Mouse (Mus musculus): ENCODE measurements around the gene Snf8. TPM values are rescaled to one million over a fixed set of nuclear protein-coding genes. Genes with fewer than 3 reads are reported as not detected.

Snf8 gene
- polyA plus RNA-seq, 1 experiment = 68.4 TPM

- TF ChIP-seq CTCF (IDR thresholded peaks at IDR 0.05; ENCODE audit: borderline replicate concordance, insufficient read depth, low read length) (no peak), POLR2A (IDR thresholded peaks at IDR 0.05; ENCODE audit: low read depth, low read length) (peak; percentile 86)
- Histone ChIP-seq H3K4me3 (ENCODE audit: insufficient read depth, low read length) (peak within 1 kb of the TSS; percentile 83), H3K4me1 (ENCODE audit: control insufficient read depth, insufficient read depth, low read length) (peaks cover 4% of the 10 kb centered on the region), H3K27ac (ENCODE audit: insufficient read depth, low read length) (peak within 1 kb of the TSS; percentile 66)
Observed at GRCm38 (mm10) chr11:96065215-96065911, 30.7 kb downstream of the Snf8 start, which contains the start of gene Ube2z. TSS of gene Ube2z (minus strand) at chr11:96065388.

GRCm38 (mm10) chr11:96068231-96068630, 33.5 kb downstream of the Snf8 start:
- Histone ChIP-seq H3K27ac (ENCODE audit: insufficient read depth, low read length) (no peak overlapping the region), H3K4me3 (ENCODE audit: insufficient read depth, low read length) (no peak overlapping the region), H3K4me1 (ENCODE audit: control insufficient read depth, insufficient read depth, low read length) (no peaks in the 10 kb centered on the region)
- no peak for TF ChIP-seq POLR2A (IDR thresholded peaks at IDR 0.05; ENCODE audit: low read depth, low read length)
- no peak for TF ChIP-seq CTCF (IDR thresholded peaks at IDR 0.05; ENCODE audit: borderline replicate concordance, insufficient read depth, low read length)

GRCm38 (mm10) chr11:96070353-96070752, 35.7 kb downstream of the Snf8 start:
- Histone ChIP-seq H3K27ac (ENCODE audit: insufficient read depth, low read length) (no peak overlapping the region), H3K4me1 (ENCODE audit: control insufficient read depth, insufficient read depth, low read length) (no peaks in the 10 kb centered on the region), H3K4me3 (ENCODE audit: insufficient read depth, low read length) (no peak overlapping the region)
- TF ChIP-seq CTCF (IDR thresholded peaks at IDR 0.05; ENCODE audit: borderline replicate concordance, insufficient read depth, low read length) (no peak), POLR2A (IDR thresholded peaks at IDR 0.05; ENCODE audit: low read depth, low read length) (no peak)

GRCm38 (mm10) chr11:96071013-96071412, 36.3 kb downstream of the Snf8 start:
- no peak overlapping the region for H3K27ac ChIP-seq (ENCODE audit: insufficient read depth, low read length)
- no peaks in the 10 kb centered on the region for H3K4me1 ChIP-seq (ENCODE audit: control insufficient read depth, insufficient read depth, low read length)
- no peak overlapping the region for H3K4me3 ChIP-seq (ENCODE audit: insufficient read depth, low read length)
- TF ChIP-seq POLR2A (IDR thresholded peaks at IDR 0.05; ENCODE audit: low read depth, low read length) (no peak), CTCF (IDR thresholded peaks at IDR 0.05; ENCODE audit: borderline replicate concordance, insufficient read depth, low read length) (no peak)

GRCm38 (mm10) chr11:96073295-96073993, 38.8 kb downstream of the Snf8 start:
- no peak for TF ChIP-seq POLR2A (IDR thresholded peaks at IDR 0.05; ENCODE audit: low read depth, low read length)
- TF ChIP-seq CTCF (IDR thresholded peaks at IDR 0.05; ENCODE audit: borderline replicate concordance, insufficient read depth, low read length) = no peak
- no peak overlapping the region for H3K27ac ChIP-seq (ENCODE audit: insufficient read depth, low read length)
- H3K4me1 ChIP-seq (ENCODE audit: control insufficient read depth, insufficient read depth, low read length) = no peaks in the 10 kb centered on the region
- H3K4me3 ChIP-seq (ENCODE audit: insufficient read depth, low read length) = peak overlapping the region; percentile 83; the same call in 1 of the 2 replicates

GRCm38 (mm10) chr11:96074351-96075176, 39.9 kb downstream of the Snf8 start:
- peak overlapping the region; percentile 83 for H3K4me3 ChIP-seq (ENCODE audit: insufficient read depth, low read length)
- TF ChIP-seq CTCF (IDR thresholded peaks at IDR 0.05; ENCODE audit: borderline replicate concordance, insufficient read depth, low read length) = no peak
- no peak for TF ChIP-seq POLR2A (IDR thresholded peaks at IDR 0.05; ENCODE audit: low read depth, low read length)
- no peaks in the 10 kb centered on the region for H3K4me1 ChIP-seq (ENCODE audit: control insufficient read depth, insufficient read depth, low read length)
- no peak overlapping the region for H3K27ac ChIP-seq (ENCODE audit: insufficient read depth, low read length)

GRCm38 (mm10) chr11:96075177-96075508, 40.5 kb downstream of the Snf8 start:
- TF ChIP-seq POLR2A (IDR thresholded peaks at IDR 0.05; ENCODE audit: low read depth, low read length) (no peak), CTCF (IDR thresholded peaks at IDR 0.05; ENCODE audit: borderline replicate concordance, insufficient read depth, low read length) (no peak)
- H3K27ac ChIP-seq (ENCODE audit: insufficient read depth, low read length) = no peak overlapping the region; the same call in 1 of the 2 replicates
- peak overlapping the region; percentile 83 for H3K4me3 ChIP-seq (ENCODE audit: insufficient read depth, low read length)
- no peaks in the 10 kb centered on the region for H3K4me1 ChIP-seq (ENCODE audit: control insufficient read depth, insufficient read depth, low read length)

- TF ChIP-seq POLR2A (IDR thresholded peaks at IDR 0.05; ENCODE audit: low read depth, low read length) (peak; percentile 99), CTCF (IDR thresholded peaks at IDR 0.05; ENCODE audit: borderline replicate concordance, insufficient read depth, low read length) (no peak)
- peak within 1 kb of the TSS; percentile 83 for H3K4me3 ChIP-seq (ENCODE audit: insufficient read depth, low read length)
- peak within 1 kb of the TSS; percentile 50 for H3K27ac ChIP-seq (ENCODE audit: insufficient read depth, low read length)
Observed at GRCm38 (mm10) chr11:96075509-96076220, 41.0 kb downstream of the Snf8 start, which contains the start of gene Atp5g1. TSS of gene Atp5g1 (minus strand) at chr11:96075670.

More at GRCm38 (mm10) chr11:96075509-96076220, 41.0 kb downstream of the Snf8 start, which contains the start of gene Atp5g1:
- no peaks in the 10 kb centered on the region for H3K4me1 ChIP-seq (ENCODE audit: control insufficient read depth, insufficient read depth, low read length)
